Comparison of ENCODE assay signal across 10 mouse cellular contexts in genomic region chr17:47472435-47473350, GRCm38 (mm10). TPM values are rescaled to one million over a fixed set of nuclear protein-coding genes. Genes with fewer than 3 reads are reported as not detected.
DNase-seq lines count a peak whose midpoint lies in the region; ATAC-seq and TF ChIP-seq lines count a peak whose summit lies in the region.
"Had no signal": no experiment of that assay in that cellular context is flagged by ENCODE, and none has a peak within 500 bp of the region (broad histone marks: within the 10 kb centered on the region; RNA-seq: fewer than 3 reads in every experiment).

No protein-coding gene starts in this region.

- H3K36me3 ChIP-seq in embryonic facial prominence, embryonic 13.5 days, result no peaks in the 10 kb centered on the region
- no peaks in the 10 kb centered on the region; the same call in 1 of the 2 replicates for H3K36me3 ChIP-seq in embryonic facial prominence, embryonic 10.5 days (replicated peaks)
- no peaks in the 10 kb centered on the region for H3K36me3 ChIP-seq in kidney, postnatal 0 days (ENCODE audit: insufficient read depth, low read length)
- no peaks in the 10 kb centered on the region for H3K36me3 ChIP-seq in limb, embryonic 14.5 days (ENCODE audit: control insufficient read depth, insufficient read depth, low read length)
- no peaks in the 10 kb centered on the region for H3K36me3 ChIP-seq in hindbrain, embryonic 13.5 days
- H3K36me3 ChIP-seq: hindbrain, embryonic 12.5 days had no signal

- H3K9me3 ChIP-seq in embryonic facial prominence, embryonic 13.5 days, result no peaks in the 10 kb centered on the region; the same call in 1 of the 2 replicates
- H3K9me3 ChIP-seq in embryonic facial prominence, embryonic 10.5 days, result no peaks in the 10 kb centered on the region
- no peaks in the 10 kb centered on the region for H3K9me3 ChIP-seq in kidney, postnatal 0 days (replicated peaks; ENCODE audit: low read length)
- no peaks in the 10 kb centered on the region for H3K9me3 ChIP-seq in limb, embryonic 14.5 days (ENCODE audit: control insufficient read depth, low read length)
- H3K9me3 ChIP-seq in hindbrain, embryonic 13.5 days, result no peaks in the 10 kb centered on the region
- H3K9me3 ChIP-seq: hindbrain, embryonic 12.5 days had no signal

- no peak for DNase-seq in embryonic facial prominence, embryonic 10.5 days (ENCODE audit: low spot score)
- peak; percentile 84 for DNase-seq in kidney, postnatal 0 days (ENCODE audit: low spot score)
- no peak for DNase-seq in kidney, postnatal 36 days
- DNase-seq in 416B (ENCODE audit: low read depth), result peak; percentile 29
- peak; percentile 15 for DNase-seq in limb, embryonic 14.5 days (ENCODE audit: low spot score)
- no peak for DNase-seq in ovary, postnatal 36 days (ENCODE audit: low spot score)
- DNase-seq: forebrain, postnatal 0 days had no signal

- H3K27me3 ChIP-seq in embryonic facial prominence, embryonic 13.5 days, result peaks cover 22% of the 10 kb centered on the region
- H3K27me3 ChIP-seq in embryonic facial prominence, embryonic 10.5 days (replicated peaks; ENCODE audit: low read depth, poor library complexity, severe bottlenecking), result peaks cover 40% of the 10 kb centered on the region
- H3K27me3 ChIP-seq in kidney, postnatal 0 days (ENCODE audit: insufficient read depth, low read length), result no peaks in the 10 kb centered on the region
- H3K27me3 ChIP-seq in limb, embryonic 14.5 days (ENCODE audit: control insufficient read depth, insufficient read depth, low read length), result peaks cover 15% of the 10 kb centered on the region
- H3K27me3 ChIP-seq in hindbrain, embryonic 13.5 days, result peaks cover 31% of the 10 kb centered on the region

- no peak for TF ChIP-seq CTCF in kidney, postnatal 0 days (IDR thresholded peaks at IDR 0.05; ENCODE audit: low read depth)

- no peak overlapping the region for H3K27ac ChIP-seq in embryonic facial prominence, embryonic 13.5 days
- H3K27ac ChIP-seq in embryonic facial prominence, embryonic 10.5 days (replicated peaks), result no peak overlapping the region; the same call in 1 of the 2 replicates
- peak overlapping the region; percentile 19; the same call in 1 of the 2 replicates for H3K27ac ChIP-seq in kidney, postnatal 0 days
- H3K27ac ChIP-seq in limb, embryonic 14.5 days (replicated peaks; ENCODE audit: low read depth, low read length), result no peak overlapping the region
- H3K27ac ChIP-seq in hindbrain, embryonic 13.5 days, result no peak overlapping the region
- H3K27ac ChIP-seq: hindbrain, embryonic 12.5 days had no signal

- H3K4me2 ChIP-seq in embryonic facial prominence, embryonic 13.5 days, result no peak overlapping the region
- H3K4me2 ChIP-seq in kidney, postnatal 0 days (ENCODE audit: low read length), result no peak overlapping the region
- H3K4me2 ChIP-seq in limb, embryonic 14.5 days (replicated peaks; ENCODE audit: low read depth, low read length, severe bottlenecking), result no peak overlapping the region
- H3K4me2 ChIP-seq in hindbrain, embryonic 13.5 days, result no peak overlapping the region
- H3K4me2 ChIP-seq: hindbrain, embryonic 12.5 days had no signal

- no peak for TF ChIP-seq POLR2A in limb, embryonic 14.5 days (IDR thresholded peaks at IDR 0.05; ENCODE audit: borderline replicate concordance, extremely low read depth, insufficient read depth, insufficient read length)

- H3K4me3 ChIP-seq in embryonic facial prominence, embryonic 13.5 days, result no peak overlapping the region
- H3K4me3 ChIP-seq in embryonic facial prominence, embryonic 10.5 days, result no peak overlapping the region
- no peak overlapping the region for H3K4me3 ChIP-seq in kidney, postnatal 0 days (replicated peaks; ENCODE audit: low read depth, low read length)
- H3K4me3 ChIP-seq in limb, embryonic 14.5 days (replicated peaks; ENCODE audit: low read length), result no peak overlapping the region
- H3K4me3 ChIP-seq in hindbrain, embryonic 13.5 days, result no peak overlapping the region
- H3K4me3 ChIP-seq: hindbrain, embryonic 12.5 days had no signal

- 46% methylated on average over 15 of the region's 15 CpGs for WGBS in embryonic facial prominence, embryonic 13.5 days
- WGBS in embryonic facial prominence, embryonic 10.5 days, result 48% methylated on average over 15 of the region's 15 CpGs
- 20% methylated on average over 15 of the region's 15 CpGs for WGBS in kidney, postnatal 0 days
- WGBS in limb, embryonic 14.5 days, result 33% methylated on average over 15 of the region's 15 CpGs
- WGBS in hindbrain, embryonic 13.5 days, result 51% methylated on average over 15 of the region's 15 CpGs

- no peak overlapping the region for H3K9ac ChIP-seq in embryonic facial prominence, embryonic 13.5 days
- no peak overlapping the region for H3K9ac ChIP-seq in kidney, postnatal 0 days (ENCODE audit: low read depth, low read length)
- H3K9ac ChIP-seq in limb, embryonic 14.5 days (ENCODE audit: low read depth, low read length, severe bottlenecking), result no peak overlapping the region
- no peak overlapping the region for H3K9ac ChIP-seq in hindbrain, embryonic 13.5 days
- H3K9ac ChIP-seq: forebrain, postnatal 0 days; hindbrain, embryonic 12.5 days had no signal

- 0 out of 2 replicates have a peak, but pooled peaks have one; percentile 27 for ATAC-seq in embryonic facial prominence, embryonic 13.5 days (ENCODE audit: insufficient number of reproducible peaks, insufficient read depth, low FRiP score, low TSS enrichment, low read depth)
- no peak for ATAC-seq in kidney, postnatal 0 days (replicated peaks; ENCODE audit: low FRiP score, low read depth)
- ATAC-seq in limb, embryonic 14.5 days (ENCODE audit: low FRiP score, low read depth), result no peak
- ATAC-seq in hindbrain, embryonic 13.5 days (ENCODE audit: low FRiP score), result no peak
- ATAC-seq: forebrain, postnatal 0 days had no signal

- peaks cover 32% of the 10 kb centered on the region for H3K4me1 ChIP-seq in embryonic facial prominence, embryonic 13.5 days
- H3K4me1 ChIP-seq in embryonic facial prominence, embryonic 10.5 days, result peaks cover 30% of the 10 kb centered on the region
- peaks cover 4% of the 10 kb centered on the region for H3K4me1 ChIP-seq in kidney, postnatal 0 days (replicated peaks; ENCODE audit: insufficient read depth, low read length)
- H3K4me1 ChIP-seq in limb, embryonic 14.5 days (ENCODE audit: control insufficient read depth, insufficient read depth, low read length), result no peaks in the 10 kb centered on the region
- peaks cover 15% of the 10 kb centered on the region for H3K4me1 ChIP-seq in hindbrain, embryonic 13.5 days (replicated peaks)

RNA-seq across cellular contexts. Expression of gene Taf8, which starts 29.4 kb away (rescaled TPM):
- 34.1 and 38.1 TPM in 2 replicates for polyA plus RNA-seq in embryonic facial prominence, embryonic 13.5 days (2015; fragmentation: Nextera tagmentation; extraction: Ambion mirVana)
- 32.0 and 35.3 TPM in 2 replicates for polyA plus RNA-seq in embryonic facial prominence, embryonic 10.5 days (2016; fragmentation: Nextera tagmentation; extraction: Ambion mirVana)
- 21.4 and 24.9 TPM in 2 replicates for polyA plus RNA-seq in kidney, postnatal 0 days (2015; fragmentation: Nextera tagmentation; extraction: Ambion mirVana)
- 46.4 and 52.2 TPM in 2 replicates for polyA plus RNA-seq in limb, embryonic 14.5 days (2012; rRNA removed)
- polyA plus RNA-seq in limb, embryonic 14.5 days (2014; fragmentation: Nextera tagmentation; extraction: Ambion mirVana), result 26.3 and 29.2 TPM in 2 replicates
- polyA plus RNA-seq in hindbrain, embryonic 13.5 days (2015; fragmentation: Nextera tagmentation; extraction: Ambion mirVana), result 23.4 and 23.5 TPM in 2 replicates

RNA-seq across cellular contexts. Expression of gene Ccnd3, which starts 32.2 kb away (rescaled TPM):
- polyA plus RNA-seq in embryonic facial prominence, embryonic 13.5 days (2015; fragmentation: Nextera tagmentation; extraction: Ambion mirVana), result 359 and 377 TPM in 2 replicates
- 325 and 335 TPM in 2 replicates for polyA plus RNA-seq in embryonic facial prominence, embryonic 10.5 days (2016; fragmentation: Nextera tagmentation; extraction: Ambion mirVana)
- polyA plus RNA-seq in kidney, postnatal 0 days (2015; fragmentation: Nextera tagmentation; extraction: Ambion mirVana), result 199 and 202 TPM in 2 replicates
- polyA plus RNA-seq in limb, embryonic 14.5 days (2012; rRNA removed), result 349 and 415 TPM in 2 replicates
- 513 and 520 TPM in 2 replicates for polyA plus RNA-seq in limb, embryonic 14.5 days (2014; fragmentation: Nextera tagmentation; extraction: Ambion mirVana)
- 74.3 and 75.2 TPM in 2 replicates for polyA plus RNA-seq in hindbrain, embryonic 13.5 days (2015; fragmentation: Nextera tagmentation; extraction: Ambion mirVana)

RNA-seq across cellular contexts. Expression of gene 1700001C19Rik, which starts 35.5 kb away (rescaled TPM):
- 0.25 TPM in 1 of 2 replicates, not detected in the other for polyA plus RNA-seq in embryonic facial prominence, embryonic 13.5 days (2015; fragmentation: Nextera tagmentation; extraction: Ambion mirVana)
- 0.25 TPM in 1 of 2 replicates, not detected in the other for polyA plus RNA-seq in embryonic facial prominence, embryonic 10.5 days (2016; fragmentation: Nextera tagmentation; extraction: Ambion mirVana)
- 0.45 and 0.47 TPM in 2 replicates for polyA plus RNA-seq in kidney, postnatal 0 days (2015; fragmentation: Nextera tagmentation; extraction: Ambion mirVana)
- polyA plus RNA-seq in limb, embryonic 14.5 days (2012; rRNA removed), result 0.25 and 0.82 TPM in 2 replicates
- polyA plus RNA-seq in limb, embryonic 14.5 days (2014; fragmentation: Nextera tagmentation; extraction: Ambion mirVana), result 0.50 and 0.68 TPM in 2 replicates
- polyA plus RNA-seq in hindbrain, embryonic 13.5 days (2015; fragmentation: Nextera tagmentation; extraction: Ambion mirVana), result 0.34 and 0.79 TPM in 2 replicates

RNA-seq across cellular contexts. Expression of gene AI661453, which starts 36.3 kb away (rescaled TPM):
- 1.7 and 2.0 TPM in 2 replicates for polyA plus RNA-seq in embryonic facial prominence, embryonic 13.5 days (2015; fragmentation: Nextera tagmentation; extraction: Ambion mirVana)
- 0.27 and 0.36 TPM in 2 replicates for polyA plus RNA-seq in embryonic facial prominence, embryonic 10.5 days (2016; fragmentation: Nextera tagmentation; extraction: Ambion mirVana)
- polyA plus RNA-seq in kidney, postnatal 0 days (2015; fragmentation: Nextera tagmentation; extraction: Ambion mirVana), result 2.2 and 2.4 TPM in 2 replicates
- 3.0 and 3.4 TPM in 2 replicates for polyA plus RNA-seq in limb, embryonic 14.5 days (2012; rRNA removed)
- polyA plus RNA-seq in limb, embryonic 14.5 days (2014; fragmentation: Nextera tagmentation; extraction: Ambion mirVana), result 2.6 and 2.7 TPM in 2 replicates
- polyA plus RNA-seq in hindbrain, embryonic 13.5 days (2015; fragmentation: Nextera tagmentation; extraction: Ambion mirVana), result 0.22 and 0.34 TPM in 2 replicates

Comparison
In these comparisons a context has a peak if more than half of its experiments do, and no peak if none do; other contexts are left out.
1. DNase-seq: peak in kidney, postnatal 0 days (single experiment), 416B (single experiment) and limb, embryonic 14.5 days (single experiment); none in embryonic facial prominence, embryonic 10.5 days (single experiment), kidney, postnatal 36 days (0 of 2) and ovary, postnatal 36 days (single experiment).